10 mouse cellular contexts compared by ENCODE assay signal in genomic region chr8:125560825-125561490, GRCm38 (mm10). TPM values are rescaled to one million over a fixed set of nuclear protein-coding genes. Genes with fewer than 3 reads are reported as not detected.
DNase-seq lines count a peak whose midpoint lies in the region; ATAC-seq and TF ChIP-seq lines count a peak whose summit lies in the region.
"Had no signal": no experiment of that assay in that cellular context is flagged by ENCODE, and none has a peak within 500 bp of the region (broad histone marks: within the 10 kb centered on the region; RNA-seq: fewer than 3 reads in every experiment).

No protein-coding gene starts in this region.

- no peaks in the 10 kb centered on the region for H3K36me3 ChIP-seq in embryonic facial prominence, embryonic 14.5 days (ENCODE audit: control insufficient read depth, insufficient read depth, low read length)
- H3K36me3 ChIP-seq in hindbrain, postnatal 0 days (ENCODE audit: insufficient read depth, low read length), result no peaks in the 10 kb centered on the region
- H3K36me3 ChIP-seq: limb, embryonic 13.5 days had no signal

- no peaks in the 10 kb centered on the region for H3K27me3 ChIP-seq in embryonic facial prominence, embryonic 14.5 days (replicated peaks; ENCODE audit: control insufficient read depth, insufficient read depth, low read length)
- no peaks in the 10 kb centered on the region for H3K27me3 ChIP-seq in hindbrain, postnatal 0 days (ENCODE audit: insufficient read depth, low read length)

- WGBS in lung, adult 2 months, result 51% methylated on average over 11 of the region's 11 CpGs
- WGBS in embryonic facial prominence, embryonic 14.5 days, result 67% methylated on average over 11 of the region's 11 CpGs
- WGBS in hindbrain, postnatal 0 days, result 54% methylated on average over 11 of the region's 11 CpGs

- H3K4me3 ChIP-seq in lung, adult 2 months (replicated peaks; ENCODE audit: extremely low read depth, low read depth, low read length), result no peak overlapping the region
- H3K4me3 ChIP-seq in embryonic facial prominence, embryonic 14.5 days (ENCODE audit: low read depth, low read length), result no peak overlapping the region
- no peak overlapping the region for H3K4me3 ChIP-seq in hindbrain, postnatal 0 days (ENCODE audit: low read length)
- H3K4me3 ChIP-seq: limb, embryonic 13.5 days had no signal

- no peak overlapping the region for H3K9ac ChIP-seq in embryonic facial prominence, embryonic 14.5 days (ENCODE audit: low read depth, low read length)
- no peak overlapping the region for H3K9ac ChIP-seq in hindbrain, postnatal 0 days (replicated peaks; ENCODE audit: low read length)
- H3K9ac ChIP-seq: limb, embryonic 13.5 days had no signal

- DNase-seq in cerebellum, adult 18-20 months, result peak; percentile 32 to 45
- no peak for DNase-seq in cerebellum, postnatal 4 days (ENCODE audit: low spot score in 2 of 2)
- DNase-seq in lung, postnatal 36 days, result peak; percentile 29
- no peak for DNase-seq in lung, adult 2 months
- DNase-seq in embryonic facial prominence, embryonic 14.5 days (ENCODE audit: low spot score), result peak; percentile 33
- DNase-seq in thymus, postnatal 10 days (ENCODE audit: low spot score in 2 of 2), result peak; percentile 5 to 24
- no peak for DNase-seq in right cerebral cortex, adult 2 months (ENCODE audit: low spot score in 2 of 2)
- DNase-seq in hindbrain, postnatal 0 days (ENCODE audit: low spot score), result no peak
- DNase-seq: heart, adult 18-20 months had no signal

- no peak for TF ChIP-seq CTCF in lung, adult 2 months (IDR thresholded peaks at IDR 0.05; ENCODE audit: insufficient read depth, low read length)
- no peak for TF ChIP-seq CTCF in hindbrain, postnatal 0 days (IDR thresholded peaks at IDR 0.05; ENCODE audit: low read depth)

- ATAC-seq in embryonic facial prominence, embryonic 14.5 days (ENCODE audit: low read depth), result no peak
- ATAC-seq in hindbrain, postnatal 0 days, result no peak

- no peaks in the 10 kb centered on the region for H3K9me3 ChIP-seq in embryonic facial prominence, embryonic 14.5 days (ENCODE audit: control insufficient read depth, low read length)
- no peaks in the 10 kb centered on the region for H3K9me3 ChIP-seq in hindbrain, postnatal 0 days (ENCODE audit: low read length)
- H3K9me3 ChIP-seq: limb, embryonic 13.5 days had no signal

- H3K4me1 ChIP-seq in lung, adult 2 months (ENCODE audit: control insufficient read depth, insufficient read depth, low read length), result peaks cover 47% of the 10 kb centered on the region
- peaks cover 54% of the 10 kb centered on the region for H3K4me1 ChIP-seq in embryonic facial prominence, embryonic 14.5 days (ENCODE audit: control insufficient read depth, insufficient read depth, low read length)
- H3K4me1 ChIP-seq in hindbrain, postnatal 0 days (ENCODE audit: insufficient read depth, low read length), result peaks cover 37% of the 10 kb centered on the region

- no peak overlapping the region for H3K4me2 ChIP-seq in embryonic facial prominence, embryonic 14.5 days (ENCODE audit: low read depth, low read length)
- H3K4me2 ChIP-seq in hindbrain, postnatal 0 days (ENCODE audit: low read depth, low read length), result no peak overlapping the region
- H3K4me2 ChIP-seq: limb, embryonic 13.5 days had no signal

- no peak overlapping the region for H3K27ac ChIP-seq in embryonic facial prominence, embryonic 14.5 days (replicated peaks; ENCODE audit: low read depth, low read length)
- H3K27ac ChIP-seq in hindbrain, postnatal 0 days, result no peak overlapping the region
- H3K27ac ChIP-seq: limb, embryonic 13.5 days had no signal

- no peak for TF ChIP-seq POLR2A in lung, adult 2 months (IDR thresholded peaks at IDR 0.05; ENCODE audit: borderline replicate concordance, extremely low read depth, low read depth, low read length)

RNA-seq across cellular contexts. Expression of gene Sipa1l2, which starts 8.7 kb away (rescaled TPM):
- polyA plus RNA-seq in lung, adult 2 months (2012; rRNA removed), result 36.3 and 38.6 TPM in 2 replicates
- 10.0 and 11.0 TPM in 2 replicates for polyA plus RNA-seq in embryonic facial prominence, embryonic 14.5 days (2014; fragmentation: Nextera tagmentation; extraction: Ambion mirVana)
- 62.2 and 62.8 TPM in 2 replicates for total RNA-seq in hindbrain, postnatal 0 days (2014; rRNA removed)
- polyA plus RNA-seq in hindbrain, postnatal 0 days (2015; fragmentation: Nextera tagmentation; extraction: Ambion mirVana), result 11.5 and 12.2 TPM in 2 replicates

Comparison
In these comparisons a context has a peak if more than half of its experiments do, and no peak if none do; other contexts are left out.
1. DNase-seq: peak in cerebellum, adult 18-20 months (2 of 2), lung, postnatal 36 days (single experiment), embryonic facial prominence, embryonic 14.5 days (single experiment) and thymus, postnatal 10 days (2 of 2); none in cerebellum, postnatal 4 days (0 of 2), lung, adult 2 months (single experiment), right cerebral cortex, adult 2 months (0 of 2) and hindbrain, postnatal 0 days (single experiment).